Mouse (Mus musculus) hindbrain, postnatal 0 days (tissue): ENCODE measurements around the gene Ccdc177. TPM values are rescaled to one million over a fixed set of nuclear protein-coding genes. Genes with fewer than 3 reads are reported as not detected.

Source experiments
- ATAC-seq: fragments of 200-750 bp; cut with Nextera tagmentation; 2 replicates; pipeline ENCODE4 v1.8.0; 2017; ENCODE audit warnings: mild to moderate bottlenecking, moderate TSS enrichment, moderate library complexity
- DNase-seq: peaks from one replicate; pipeline ENCODE4 v3.0.0-alpha.2; 2015; ENCODE audit warnings: low spot score
- H3K27ac ChIP-seq: fragments of 300-500 bp; sonication (generic); 2 replicates; pipeline ENCODE4 v1.5.1; 2014; ENCODE audit warnings: mild to moderate bottlenecking
- H3K27me3 ChIP-seq: fragments of 300-500 bp; sonication (generic); 2 replicates; pipeline ENCODE4 v1.6.1; 2014; ENCODE audit warnings: low read length, mixed read lengths; ENCODE audit not compliant: insufficient read depth
- H3K36me3 ChIP-seq: fragments of 300-500 bp; sonication (generic); 2 replicates; pipeline ENCODE4 v1.6.1; 2014; ENCODE audit warnings: low read length, mixed read lengths; ENCODE audit not compliant: insufficient read depth
- H3K4me1 ChIP-seq: fragments of 300-500 bp; sonication (generic); 2 replicates; pipeline ENCODE4 v1.6.1; 2014; ENCODE audit warnings: antibody characterized with exemption, low read length, mixed read lengths; ENCODE audit not compliant: insufficient read depth
- H3K4me2 ChIP-seq: fragments of 300-500 bp; sonication (generic); 2 replicates; pipeline ENCODE4 v1.6.1; 2014; ENCODE audit warnings: low read depth, mild to moderate bottlenecking, low read length, moderate library complexity, mixed read lengths
- H3K4me3 ChIP-seq: fragments of 300-500 bp; sonication (generic); 2 replicates; pipeline ENCODE4 v1.5.1; 2014; ENCODE audit warnings: low read length
- H3K9ac ChIP-seq: fragments of 300-500 bp; sonication (generic); replicated peaks from 2 replicates; pipeline ENCODE4 v1.6.1; 2014; ENCODE audit warnings: mild to moderate bottlenecking, low read length, moderate library complexity, mixed read lengths
- H3K9me3 ChIP-seq: fragments of 300-500 bp; sonication (generic); 2 replicates; pipeline ENCODE4 v1.6.1; 2016; ENCODE audit warnings: low read length, mixed read lengths
- CTCF ChIP-seq: IDR thresholded peaks from 2 replicates; pipeline ENCODE4 v1.5.1; 2016; ENCODE audit warnings: antibody characterized with exemption, control low read depth, low read depth
- WGBS: fragments of 180-500 bp; shearing (Covaris S2); extraction: QIAGEN DNeasy Blood & Tissue Kit; methylation state at CpG from one replicate; pipeline ENCODE4 v1.1.7; 2014; 5-methylcytosine and 5-hydroxymethylcytosine counted together
- polyA plus RNA-seq: library from polyadenylated mRNA; unstranded; fragments of >200 nt; fragmentation: Nextera tagmentation; extraction: Ambion mirVana; gene quantifications from 2 replicates; pipeline ENCODE4 v1.2.1, GENCODE M21; 2015
- total RNA-seq: library from RNA; depleted of rRNA; stranded (reverse); fragments of >200 nt; gene quantifications from 2 replicates; pipeline ENCODE4 v1.2.3, GENCODE M21; 2014; rRNA removed

Gene Ccdc177
- 18.6 and 23.7 TPM in 2 replicates for total RNA-seq
- 1.8 and 2.0 TPM in 2 replicates for polyA plus RNA-seq

DNA sequence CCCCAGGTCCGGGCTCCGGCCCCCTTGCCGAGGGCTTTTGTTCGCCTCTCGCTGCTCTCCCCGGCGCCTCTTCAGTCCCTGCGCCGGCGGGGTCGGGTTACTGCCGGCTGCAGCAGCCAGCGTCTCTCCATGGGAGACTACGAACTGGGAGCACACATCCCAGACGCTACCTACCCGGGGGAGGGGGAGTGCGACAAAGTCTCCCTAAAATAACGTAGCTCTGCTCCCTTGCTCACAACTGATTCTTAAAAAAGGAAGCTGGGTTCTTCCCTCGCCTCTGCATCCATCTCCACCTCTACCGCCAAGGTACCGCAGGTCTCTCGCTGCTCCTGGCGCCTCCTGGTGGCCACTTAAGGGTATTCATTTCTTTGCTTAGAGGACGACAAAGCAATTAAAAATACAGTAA, at the start of gene Ccdc177:
TSS of gene Ccdc177 (minus strand) at position 292 of the 406 bp plus-strand sequence.
- under 1% methylated on average over 24 of the region's 24 CpGs for WGBS
- Histone ChIP-seq H3K4me3 (peak within 1 kb of the TSS; percentile 62), H3K9me3 (no peaks in the 10 kb centered on the region), H3K4me1 (peaks cover 9% of the 10 kb centered on the region), H3K4me2 (peak within 1 kb of the TSS; percentile 79), H3K36me3 (peaks cover 5% of the 10 kb centered on the region; the same call in 1 of the 2 replicates), H3K27me3 (no peaks in the 10 kb centered on the region), H3K9ac (peak within 1 kb of the TSS; percentile 89), H3K27ac (peak within 1 kb of the TSS; percentile 95)
- peak; percentile 69 for ATAC-seq
- DNase-seq: peak; percentile 92
- peak; percentile 96 for TF ChIP-seq CTCF

DNA sequence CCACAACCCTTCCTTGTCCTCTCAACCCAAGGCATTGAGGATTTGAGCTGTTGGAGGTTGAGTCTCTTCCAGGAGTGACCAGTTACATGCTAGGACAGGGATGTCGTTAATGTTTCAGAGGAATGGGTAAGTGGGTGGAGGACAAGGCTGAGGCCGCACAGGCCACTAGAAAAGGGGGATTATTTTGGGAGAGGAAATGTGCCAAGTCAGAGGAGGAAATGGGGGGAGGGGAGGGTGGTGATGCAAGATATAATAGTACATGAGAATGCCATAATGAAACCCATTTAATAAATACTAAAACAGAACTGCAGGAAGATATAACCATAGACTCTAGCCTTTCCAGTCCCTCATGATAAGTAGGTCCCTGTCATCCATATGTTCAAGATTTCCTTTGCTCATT, 49.5 kb upstream of the Ccdc177 start:
- Histone ChIP-seq H3K9me3 (no peaks in the 10 kb centered on the region), H3K4me1 (no peaks in the 10 kb centered on the region; the same call in 1 of the 2 replicates), H3K27ac (no peak overlapping the region), H3K27me3 (no peaks in the 10 kb centered on the region), H3K4me3 (no peak overlapping the region), H3K4me2 (no peak overlapping the region), H3K36me3 (no peaks in the 10 kb centered on the region), H3K9ac (no peak overlapping the region)
- DNase-seq (no peak), ATAC-seq (no peak)
- no peak for TF ChIP-seq CTCF
- 78% methylated on average over 2 of the region's 2 CpGs for WGBS

DNA sequence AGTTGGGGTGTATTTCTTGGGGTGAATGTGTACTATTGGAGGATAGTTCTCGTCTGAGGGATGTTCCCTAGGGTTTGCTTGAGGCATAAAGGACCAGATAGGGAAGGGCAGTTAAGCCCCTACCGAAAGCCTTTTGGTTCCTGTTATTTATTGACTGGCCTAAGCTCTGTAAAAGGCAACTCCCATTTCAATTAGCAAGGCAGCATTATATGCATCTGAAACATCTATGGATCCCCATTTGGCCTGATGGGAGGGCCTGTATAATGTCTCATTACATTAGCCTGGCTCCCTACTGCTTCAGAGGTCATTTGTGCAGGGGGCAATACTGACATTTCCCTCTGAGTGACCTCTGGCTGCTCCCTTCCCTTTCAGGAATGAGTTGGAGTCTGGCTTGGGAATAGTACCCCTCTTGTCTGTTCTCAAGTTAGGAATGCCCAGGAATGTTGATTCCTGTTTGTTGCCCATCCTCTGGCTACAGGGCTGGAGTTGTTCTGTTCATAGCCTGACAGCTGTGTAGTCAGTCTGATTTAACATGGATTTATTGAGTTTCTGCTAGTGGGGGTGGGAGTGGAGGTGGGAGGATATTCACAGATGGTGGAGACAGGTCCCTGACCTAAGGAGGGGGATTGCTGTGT, 47.1 kb upstream of the Ccdc177 start:
- Histone ChIP-seq H3K4me1 (no peaks in the 10 kb centered on the region; the same call in none of the 2 replicates), H3K4me3 (no peak overlapping the region), H3K36me3 (no peaks in the 10 kb centered on the region), H3K27ac (0 out of 2 replicates have a peak overlapping the region, but pooled peaks have one; percentile 4), H3K4me2 (no peak overlapping the region), H3K27me3 (no peaks in the 10 kb centered on the region), H3K9me3 (no peaks in the 10 kb centered on the region), H3K9ac (no peak overlapping the region)
- WGBS: 49% methylated on average over 2 of the region's 2 CpGs
- no peak for TF ChIP-seq CTCF
- DNase-seq: no peak
- no peak for ATAC-seq

DNA sequence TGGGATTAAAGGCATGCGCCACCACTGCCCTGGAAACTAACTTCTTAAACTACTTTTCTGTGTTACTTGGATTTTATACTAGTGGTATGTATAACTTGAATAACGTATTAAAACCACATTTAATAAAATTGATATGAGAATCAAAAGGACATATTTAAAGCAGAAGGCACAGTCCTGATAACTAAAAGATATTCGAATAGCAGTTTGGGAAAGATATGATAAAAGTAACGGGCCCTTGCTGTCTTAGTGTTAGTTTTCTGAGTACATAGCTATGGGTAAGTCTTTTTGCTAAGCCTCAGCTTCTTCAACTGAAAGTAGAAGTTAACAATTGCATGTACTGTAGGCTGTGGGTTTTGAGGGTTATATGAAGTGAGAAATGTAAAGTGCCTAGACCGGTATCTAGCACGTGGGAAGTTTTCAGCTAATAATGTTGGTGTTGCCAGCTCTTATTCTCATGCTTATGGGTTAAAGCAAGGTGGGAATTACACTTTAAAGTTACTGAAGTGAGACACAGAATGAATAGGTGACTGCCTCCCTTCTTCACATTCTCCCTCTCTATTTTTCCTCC, 44.5 kb upstream of the Ccdc177 start:
- H3K9ac ChIP-seq: no peak overlapping the region
- H3K27me3 ChIP-seq: no peaks in the 10 kb centered on the region
- no peak overlapping the region for H3K27ac ChIP-seq
- WGBS: 96% methylated on average over 6 of the region's 6 CpGs
- ATAC-seq: no peak
- no peaks in the 10 kb centered on the region for H3K36me3 ChIP-seq
- no peak overlapping the region for H3K4me2 ChIP-seq
- no peaks in the 10 kb centered on the region; the same call in none of the 2 replicates for H3K4me1 ChIP-seq
- H3K4me3 ChIP-seq: no peak overlapping the region
- DNase-seq: no peak
- no peak for TF ChIP-seq CTCF
- no peaks in the 10 kb centered on the region for H3K9me3 ChIP-seq

DNA sequence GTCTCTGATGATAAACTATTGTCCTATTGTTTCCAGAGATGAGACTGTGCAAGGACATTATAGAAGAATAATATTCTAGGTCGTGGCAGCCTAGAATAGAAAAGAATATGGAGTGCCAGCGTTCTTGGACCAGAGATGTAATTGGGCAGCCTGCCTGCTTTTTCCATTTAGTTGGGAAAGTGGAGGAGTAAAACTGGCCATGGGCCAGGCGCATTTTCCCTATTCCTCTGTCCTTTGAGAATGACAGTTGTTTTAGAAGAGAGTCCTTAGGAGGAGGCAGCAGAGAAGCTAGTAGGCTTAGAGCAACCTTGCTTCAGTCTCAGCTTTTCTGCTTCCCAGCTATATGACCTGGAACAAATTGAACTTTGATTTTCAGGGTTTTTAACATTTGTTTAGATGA, 43.4 kb upstream of the Ccdc177 start:
- WGBS: 28% methylated on average over 3 of the region's 3 CpGs
- no peak for TF ChIP-seq CTCF
- Histone ChIP-seq H3K27ac (0 out of 2 replicates have a peak overlapping the region, but pooled peaks have one; percentile 37), H3K4me3 (no peak overlapping the region), H3K9me3 (no peaks in the 10 kb centered on the region), H3K4me1 (no peaks in the 10 kb centered on the region; the same call in none of the 2 replicates), H3K4me2 (no peak overlapping the region), H3K9ac (no peak overlapping the region), H3K27me3 (no peaks in the 10 kb centered on the region), H3K36me3 (no peaks in the 10 kb centered on the region)
- DNase-seq (peak; percentile 61), ATAC-seq (no peak)

DNA sequence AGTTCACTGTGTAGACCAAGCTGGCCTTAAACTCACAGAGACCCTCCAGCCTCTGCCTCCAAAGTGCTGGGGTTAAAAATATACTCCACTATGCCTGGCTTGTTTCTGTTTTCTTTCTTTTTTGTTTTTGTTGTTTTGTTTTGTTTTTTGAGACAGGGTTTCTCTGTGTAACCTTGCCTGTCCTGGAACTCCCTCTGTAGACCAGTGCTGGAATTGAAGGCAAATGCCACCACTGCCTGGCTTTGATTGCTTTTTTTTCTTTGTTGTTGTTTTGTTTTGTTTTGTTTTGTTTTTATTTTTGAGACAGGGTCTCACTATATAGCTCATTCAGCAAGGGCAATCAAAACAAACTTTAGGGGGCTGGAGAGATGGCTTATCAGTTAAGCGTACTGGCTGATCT, 41.0 kb upstream of the Ccdc177 start:
- no peaks in the 10 kb centered on the region for H3K27me3 ChIP-seq
- ATAC-seq (no peak), DNase-seq (no peak)
- H3K4me1 ChIP-seq: no peaks in the 10 kb centered on the region; the same call in 1 of the 2 replicates
- TF ChIP-seq CTCF: 0 out of 2 replicates have a peak, but pooled peaks have one; percentile 8
- H3K36me3 ChIP-seq: no peaks in the 10 kb centered on the region
- H3K27ac ChIP-seq: no peak overlapping the region
- H3K9ac ChIP-seq: no peak overlapping the region
- WGBS: 98% methylated on average over 1 of the region's 1 CpGs
- H3K4me2 ChIP-seq: no peak overlapping the region
- no peak overlapping the region for H3K4me3 ChIP-seq
- no peaks in the 10 kb centered on the region for H3K9me3 ChIP-seq

DNA sequence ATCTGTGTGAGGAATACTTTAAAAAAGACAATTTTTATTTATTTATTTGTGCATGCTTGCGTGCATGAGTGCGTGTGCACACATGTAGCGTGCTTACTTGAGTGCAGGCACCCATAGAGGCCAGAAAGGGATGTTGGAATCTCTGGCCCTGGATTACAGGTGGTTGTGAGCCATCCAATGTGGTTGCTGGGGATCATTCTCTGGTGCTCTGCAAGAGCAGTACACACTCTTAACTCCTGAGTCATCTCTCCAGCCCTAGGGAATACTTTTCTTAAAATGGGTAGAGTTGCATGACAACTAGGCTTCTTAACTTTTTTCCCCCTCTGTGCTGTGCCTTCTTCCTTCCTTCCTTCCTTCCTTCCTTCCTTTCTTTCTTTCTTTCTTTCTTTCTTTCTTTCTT, 39.7 kb upstream of the Ccdc177 start:
- no peak for DNase-seq
- Histone ChIP-seq H3K9ac (no peak overlapping the region), H3K4me3 (no peak overlapping the region), H3K36me3 (no peaks in the 10 kb centered on the region), H3K9me3 (no peaks in the 10 kb centered on the region), H3K27me3 (no peaks in the 10 kb centered on the region), H3K4me2 (no peak overlapping the region), H3K27ac (no peak overlapping the region), H3K4me1 (no peaks in the 10 kb centered on the region; the same call in 1 of the 2 replicates)
- ATAC-seq: no peak
- 93% methylated on average over 3 of the region's 3 CpGs for WGBS
- no peak for TF ChIP-seq CTCF
